Mouse (Mus musculus) neural tube, embryonic 15.5 days (tissue): ENCODE measurements at regions not wholly inside any gene's neighbourhood (a gene's known extent, or its start where the extent isn't known, plus 50 kb on each side); places are given as distances from the start of the nearest gene placed in this dataset.
A peak's percentile ranks its signal among the peaks of the same experiment; 100 is the strongest.

Source experiments
- ATAC-seq: fragments of 200-750 bp; cut with Nextera tagmentation; 2 replicates; pipeline ENCODE4 v1.8.0; 2017; ENCODE audit warnings: mild to moderate bottlenecking, moderate TSS enrichment, moderate library complexity; ENCODE audit not compliant: low FRiP score
- H3K27ac ChIP-seq: fragments of 300-500 bp; sonication (generic); replicated peaks from 2 replicates; pipeline ENCODE4 v1.5.1; 2015; ENCODE audit warnings: mild to moderate bottlenecking, inconsistent platforms
- H3K27me3 ChIP-seq: fragments of 300-500 bp; sonication (generic); replicated peaks from 2 replicates; pipeline ENCODE4 v1.6.1; 2015; ENCODE audit warnings: inconsistent platforms
- H3K36me3 ChIP-seq: fragments of 300-500 bp; sonication (generic); 2 replicates; pipeline ENCODE4 v1.6.1; 2015; ENCODE audit warnings: inconsistent platforms
- H3K4me1 ChIP-seq: fragments of 300-500 bp; sonication (generic); 2 replicates; pipeline ENCODE4 v1.6.1; 2015; ENCODE audit warnings: inconsistent platforms
- H3K4me2 ChIP-seq: fragments of 300-500 bp; sonication (generic); 2 replicates; pipeline ENCODE4 v1.6.1; 2015; ENCODE audit warnings: inconsistent platforms, mild to moderate bottlenecking, moderate library complexity
- H3K4me3 ChIP-seq: fragments of 300-500 bp; sonication (generic); replicated peaks from 2 replicates; pipeline ENCODE4 v1.5.1; 2015; ENCODE audit warnings: mild to moderate bottlenecking, inconsistent platforms
- H3K9ac ChIP-seq: fragments of 300-500 bp; sonication (generic); replicated peaks from 2 replicates; pipeline ENCODE4 v1.6.1; 2015; ENCODE audit warnings: mild to moderate bottlenecking, inconsistent platforms
- H3K9me3 ChIP-seq: fragments of 300-500 bp; sonication (generic); replicated peaks from 2 replicates; pipeline ENCODE4 v1.6.1; 2016; ENCODE audit warnings: inconsistent platforms
- WGBS: fragments of 180-500 bp; shearing (Covaris S2); methylation state at CpG from one replicate; pipeline ENCODE4 v1.1.7; 2015; ENCODE audit warnings: mixed read lengths; 5-methylcytosine and 5-hydroxymethylcytosine counted together

GRCm38 (mm10) chr6:140946720-140947119, 217.6 kb downstream of the Gm11077 start:
- Histone ChIP-seq H3K4me3 (no peak overlapping the region), H3K27ac (no peak overlapping the region), H3K4me1 (0 out of 2 replicates have a peak, but pooled peaks cover 5% of the 10 kb centered on the region), H3K9ac (no peak overlapping the region), H3K36me3 (no peaks in the 10 kb centered on the region), H3K4me2 (no peak overlapping the region), H3K9me3 (no peaks in the 10 kb centered on the region), H3K27me3 (no peaks in the 10 kb centered on the region)
- ATAC-seq, result peak; percentile 43; the same call in 1 of the 2 replicates
- WGBS, result 25% methylated on average over 2 of the region's 2 CpGs

GRCm38 (mm10) chr6:140950483-140950882, 221.4 kb downstream of the Gm11077 start:
- 0 out of 2 replicates have a peak, but pooled peaks cover 5% of the 10 kb centered on the region for H3K4me1 ChIP-seq
- H3K9ac ChIP-seq, result no peak overlapping the region
- no peak overlapping the region for H3K4me3 ChIP-seq
- peak; percentile 87 for ATAC-seq
- no peak overlapping the region for H3K27ac ChIP-seq
- H3K9me3 ChIP-seq, result no peaks in the 10 kb centered on the region
- no peak overlapping the region for H3K4me2 ChIP-seq
- H3K27me3 ChIP-seq, result no peaks in the 10 kb centered on the region
- H3K36me3 ChIP-seq, result no peaks in the 10 kb centered on the region
- WGBS, result 48% methylated on average over 6 of the region's 6 CpGs

GRCm38 (mm10) chr6:140953256-140953655, 224.2 kb downstream of the Gm11077 start:
- no peak overlapping the region for H3K9ac ChIP-seq
- H3K4me2 ChIP-seq, result no peak overlapping the region
- H3K9me3 ChIP-seq, result no peaks in the 10 kb centered on the region
- no peak for ATAC-seq
- peaks cover 8% of the 10 kb centered on the region for H3K4me1 ChIP-seq
- H3K4me3 ChIP-seq, result no peak overlapping the region
- no peaks in the 10 kb centered on the region for H3K36me3 ChIP-seq
- H3K27ac ChIP-seq, result no peak overlapping the region
- H3K27me3 ChIP-seq, result no peaks in the 10 kb centered on the region

GRCm38 (mm10) chr6:140953721-140954120, 224.6 kb downstream of the Gm11077 start:
- H3K27ac ChIP-seq, result no peak overlapping the region
- ATAC-seq, result no peak
- no peak overlapping the region for H3K4me3 ChIP-seq
- no peaks in the 10 kb centered on the region for H3K36me3 ChIP-seq
- no peak overlapping the region for H3K9ac ChIP-seq
- 96% methylated on average over 1 of the region's 1 CpGs for WGBS
- no peaks in the 10 kb centered on the region for H3K27me3 ChIP-seq
- no peak overlapping the region for H3K4me2 ChIP-seq
- peaks cover 8% of the 10 kb centered on the region for H3K4me1 ChIP-seq
- H3K9me3 ChIP-seq, result no peaks in the 10 kb centered on the region

GRCm38 (mm10) chr6:140955751-140956521, 226.9 kb downstream of the Gm11077 start:
- H3K27ac ChIP-seq, result no peak overlapping the region
- no peaks in the 10 kb centered on the region for H3K9me3 ChIP-seq
- H3K9ac ChIP-seq, result no peak overlapping the region
- H3K4me3 ChIP-seq, result no peak overlapping the region
- H3K4me2 ChIP-seq, result no peak overlapping the region
- no peaks in the 10 kb centered on the region for H3K27me3 ChIP-seq
- H3K36me3 ChIP-seq, result no peaks in the 10 kb centered on the region
- 0 out of 2 replicates have a peak, but pooled peaks have one; percentile 35 for ATAC-seq
- 53% methylated on average over 13 of the region's 13 CpGs for WGBS
- peaks cover 8% of the 10 kb centered on the region for H3K4me1 ChIP-seq

GRCm38 (mm10) chr6:140956522-140956863, 227.4 kb downstream of the Gm11077 start:
- Histone ChIP-seq H3K4me3 (no peak overlapping the region), H3K9ac (no peak overlapping the region), H3K36me3 (no peaks in the 10 kb centered on the region), H3K27ac (no peak overlapping the region), H3K27me3 (no peaks in the 10 kb centered on the region), H3K4me1 (peaks cover 8% of the 10 kb centered on the region), H3K4me2 (no peak overlapping the region), H3K9me3 (no peaks in the 10 kb centered on the region)
- ATAC-seq, result no peak
- 94% methylated on average over 4 of the region's 4 CpGs for WGBS

- H3K4me3 ChIP-seq, result no peak overlapping the region
- WGBS, result 38% methylated on average over 11 of the region's 11 CpGs
- peaks cover 8% of the 10 kb centered on the region; the same call in 1 of the 2 replicates for H3K4me1 ChIP-seq
- ATAC-seq, result peak; percentile 46; the same call in 1 of the 2 replicates
- no peaks in the 10 kb centered on the region for H3K36me3 ChIP-seq
- H3K4me2 ChIP-seq, result peak overlapping the region; percentile 29
- H3K9me3 ChIP-seq, result no peaks in the 10 kb centered on the region
- no peak overlapping the region for H3K9ac ChIP-seq
- H3K27ac ChIP-seq, result no peak overlapping the region
- no peaks in the 10 kb centered on the region for H3K27me3 ChIP-seq
These were observed 232.9 kb downstream of the Gm11077 start for GRCm38 (mm10) chr6:140961987-140962386.

- H3K36me3 ChIP-seq, result no peaks in the 10 kb centered on the region
- H3K27me3 ChIP-seq, result no peaks in the 10 kb centered on the region
- no peak overlapping the region for H3K27ac ChIP-seq
- peak; percentile 33; the same call in 1 of the 2 replicates for ATAC-seq
- H3K4me3 ChIP-seq, result no peak overlapping the region
- 14% methylated on average over 4 of the region's 4 CpGs for WGBS
- H3K4me1 ChIP-seq, result peaks cover 8% of the 10 kb centered on the region; the same call in 1 of the 2 replicates
- H3K9me3 ChIP-seq, result no peaks in the 10 kb centered on the region
- H3K9ac ChIP-seq, result no peak overlapping the region
- peak overlapping the region; percentile 29 for H3K4me2 ChIP-seq
These were observed 233.5 kb downstream of the Gm11077 start for GRCm38 (mm10) chr6:140962563-140962962.

GRCm38 (mm10) chr6:140973732-140974131, 244.6 kb downstream of the Gm11077 start:
- no peak overlapping the region for H3K27ac ChIP-seq
- H3K9me3 ChIP-seq, result no peaks in the 10 kb centered on the region
- H3K27me3 ChIP-seq, result no peaks in the 10 kb centered on the region
- H3K4me2 ChIP-seq, result no peak overlapping the region
- H3K4me1 ChIP-seq, result no peaks in the 10 kb centered on the region
- no peak overlapping the region for H3K9ac ChIP-seq
- WGBS, result 57% methylated on average over 6 of the region's 6 CpGs
- H3K36me3 ChIP-seq, result no peaks in the 10 kb centered on the region
- ATAC-seq, result 0 out of 2 replicates have a peak, but pooled peaks have one; percentile 31
- H3K4me3 ChIP-seq, result no peak overlapping the region

GRCm38 (mm10) chr6:140976989-140977388, 247.9 kb downstream of the Gm11077 start:
- H3K27ac ChIP-seq, result no peak overlapping the region
- H3K9me3 ChIP-seq, result no peaks in the 10 kb centered on the region
- no peak overlapping the region for H3K4me3 ChIP-seq
- no peak overlapping the region for H3K4me2 ChIP-seq
- H3K4me1 ChIP-seq, result no peaks in the 10 kb centered on the region
- H3K36me3 ChIP-seq, result no peaks in the 10 kb centered on the region
- H3K27me3 ChIP-seq, result no peaks in the 10 kb centered on the region
- ATAC-seq, result no peak
- H3K9ac ChIP-seq, result no peak overlapping the region
- WGBS, result 81% methylated on average over 5 of the region's 5 CpGs

- WGBS, result 95% methylated on average over 8 of the region's 8 CpGs
- Histone ChIP-seq H3K36me3 (no peaks in the 10 kb centered on the region), H3K4me3 (no peak overlapping the region), H3K27me3 (no peaks in the 10 kb centered on the region), H3K9ac (no peak overlapping the region), H3K27ac (no peak overlapping the region), H3K4me2 (no peak overlapping the region), H3K9me3 (no peaks in the 10 kb centered on the region), H3K4me1 (no peaks in the 10 kb centered on the region)
- no peak for ATAC-seq
These were observed 254.5 kb downstream of the Gm11077 start for GRCm38 (mm10) chr6:140983610-140984009.

GRCm38 (mm10) chr6:140984249-140984648, 255.2 kb downstream of the Gm11077 start:
- H3K4me3 ChIP-seq, result no peak overlapping the region
- H3K4me2 ChIP-seq, result no peak overlapping the region
- H3K9ac ChIP-seq, result no peak overlapping the region
- no peaks in the 10 kb centered on the region for H3K27me3 ChIP-seq
- H3K36me3 ChIP-seq, result no peaks in the 10 kb centered on the region
- no peaks in the 10 kb centered on the region for H3K9me3 ChIP-seq
- no peak overlapping the region for H3K27ac ChIP-seq
- WGBS, result 95% methylated on average over 7 of the region's 7 CpGs
- ATAC-seq, result no peak
- no peaks in the 10 kb centered on the region for H3K4me1 ChIP-seq
